Mouse (Mus musculus) lung, adult 2 months (tissue): Measurements from ENCODE around the gene Toe1. TPM values are rescaled to one million over a fixed set of nuclear protein-coding genes. Genes with fewer than 3 reads are reported as not detected.
"Not testable (repeated sequence)": the region's sequence is repeated elsewhere in the genome, so short reads cannot be mapped to it uniquely, and the experiment has no call there.

Experiments
- DNase-seq: peaks from one replicate; pipeline ENCODE4 v3.0.0; 2022
- H3K4me1 ChIP-seq: fragments of 200-500 bp; 2 replicates; pipeline ENCODE4 v1.6.1; 2011; ENCODE audit warnings: low read length; ENCODE audit not compliant: control insufficient read depth, insufficient read depth
- H3K4me3 ChIP-seq: fragments of 200-500 bp; replicated peaks from 2 replicates; pipeline ENCODE3; 2011; ENCODE audit warnings: low read depth, mild to moderate bottlenecking, control low read depth, low read length; ENCODE audit errors: extremely low read depth
- CTCF ChIP-seq: fragments of 200-500 bp; IDR thresholded peaks from 2 replicates; pipeline ENCODE4 v1.5.1; 2011; ENCODE audit warnings: mild to moderate bottlenecking, low read length, control low read depth; ENCODE audit not compliant: insufficient read depth
- POLR2A ChIP-seq: fragments of 200-500 bp; IDR thresholded peaks from 2 replicates; pipeline ENCODE4 v1.6.1; 2011; ENCODE audit warnings: low read depth, mild to moderate bottlenecking, control low read depth, low read length, borderline replicate concordance; ENCODE audit errors: extremely low read depth
- WGBS: fragments of 180-500 bp; shearing (Covaris S2); methylation state at CpG from one replicate; pipeline ENCODE4 v1.1.7; 2018; 5-methylcytosine and 5-hydroxymethylcytosine counted together
- polyA plus RNA-seq: library from polyadenylated mRNA; depleted of rRNA; stranded (reverse); fragments of >200 nt; gene quantifications from 2 replicates; pipeline ENCODE4 v1.2.3, GENCODE M21; 2012; rRNA removed

Gene Toe1
- polyA plus RNA-seq, result 17.4 and 22.1 TPM in 2 replicates

DNA sequence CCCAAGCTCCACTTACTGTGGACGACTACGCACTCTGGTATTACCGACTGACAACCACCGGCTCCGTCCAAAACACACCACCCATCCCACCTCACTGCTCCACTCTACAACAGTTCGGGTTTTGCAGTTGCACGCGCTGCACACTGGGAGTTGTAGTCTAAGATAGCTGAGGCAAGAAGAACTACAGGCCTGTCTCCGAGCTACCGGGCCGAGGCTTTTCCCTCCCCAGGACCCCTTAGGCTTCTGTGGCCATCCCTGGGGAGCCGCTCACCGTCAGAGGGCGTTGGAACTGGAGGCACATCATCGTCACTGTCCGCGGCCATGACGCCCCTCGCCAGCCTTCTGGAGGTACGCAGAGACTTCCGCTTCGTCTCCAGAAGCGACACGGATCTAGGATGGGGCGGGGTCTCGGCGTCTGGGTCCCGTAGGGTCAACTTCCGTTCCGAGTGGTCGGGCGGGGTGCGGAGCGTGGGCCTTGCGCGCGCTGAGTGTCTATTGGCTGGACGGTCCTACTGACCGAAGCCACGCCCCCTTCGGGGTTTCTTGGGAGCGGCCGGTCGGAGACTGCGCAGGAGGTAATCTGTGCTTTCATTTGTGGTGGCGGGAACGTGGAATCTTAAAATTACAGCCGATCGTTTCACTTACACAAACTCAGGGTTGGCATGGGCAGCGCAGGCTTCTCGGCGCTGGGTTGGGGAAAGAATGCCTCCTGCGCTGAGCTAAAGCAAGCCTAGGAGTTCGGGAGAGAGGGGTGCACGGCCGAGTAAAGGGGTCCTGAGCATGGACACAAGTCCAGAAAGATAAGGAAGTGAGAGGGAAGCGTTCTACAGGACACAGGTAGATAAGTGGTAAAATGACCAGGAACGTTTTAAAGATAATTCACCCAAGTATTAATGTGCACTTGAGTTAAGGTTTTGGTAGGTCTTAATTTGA lies at the start of gene Toe1, which contains the start of gene Mutyh:
Gene Toe1, minus strand, starts transcription at position 444 of the 933 bp plus-strand sequence.
Gene Mutyh, plus strand, starts transcription at position 527 of the 933 bp plus-strand sequence.
- Histone ChIP-seq H3K4me3 (peak within 1 kb of the TSS; percentile 98), H3K4me1 (no peaks in the 10 kb centered on the region)
- DNase-seq, result peak; percentile 87
- TF ChIP-seq CTCF (no peak), POLR2A (peak; percentile 90)
- WGBS, result under 1% methylated on average over 58 of the region's 58 CpGs

DNA sequence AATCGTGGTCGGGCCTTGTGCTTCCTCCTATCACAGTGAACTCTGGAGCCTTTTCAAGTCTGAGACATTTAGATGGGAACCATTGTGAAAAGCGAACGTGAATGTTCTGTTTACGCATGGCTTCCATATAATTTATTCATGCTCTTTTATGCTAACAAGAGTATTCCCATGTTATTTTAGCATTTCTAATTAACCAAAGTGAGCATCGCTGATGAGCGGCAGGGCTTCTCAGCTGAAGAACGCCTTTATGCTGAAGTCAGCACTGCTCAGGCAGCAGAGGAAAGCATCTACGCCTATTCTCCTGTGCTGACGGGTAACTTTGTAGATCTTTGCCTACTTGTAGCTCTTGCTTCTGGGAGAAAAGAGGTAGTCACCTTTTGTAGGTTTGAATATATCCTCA lies 49.8 kb upstream of the Toe1 start:
- TF ChIP-seq POLR2A (no peak), CTCF (no peak)
- Histone ChIP-seq H3K4me1 (no peaks in the 10 kb centered on the region), H3K4me3 (no peak overlapping the region)
- WGBS, result 87% methylated on average over 10 of the region's 10 CpGs
- no peak for DNase-seq

DNA sequence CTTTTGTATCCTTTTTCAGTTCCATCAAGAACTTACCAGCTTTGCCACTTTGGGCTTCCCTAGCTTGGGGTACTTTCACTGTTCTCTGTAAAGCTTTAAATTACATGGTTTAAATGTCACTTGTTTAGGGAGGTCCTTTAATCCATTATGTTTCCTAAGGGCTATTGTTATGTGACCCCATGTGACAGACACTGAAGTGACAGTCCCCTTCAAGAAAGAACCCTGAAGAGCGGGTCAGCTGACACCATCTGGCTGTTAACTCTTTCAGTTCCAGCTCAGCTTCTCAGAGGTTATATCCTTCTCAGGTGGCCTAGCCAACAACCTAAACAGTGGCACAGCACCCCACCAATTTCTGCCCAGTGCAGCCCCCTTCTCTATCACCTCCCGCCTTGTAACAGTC lies 46.8 kb upstream of the Toe1 start:
- DNase-seq, result no peak
- H3K4me1 ChIP-seq, result no peaks in the 10 kb centered on the region
- 23% methylated on average over 2 of the region's 2 CpGs for WGBS
- TF ChIP-seq POLR2A (no peak), CTCF (no peak)
- H3K4me3 ChIP-seq, result no peak overlapping the region

DNA sequence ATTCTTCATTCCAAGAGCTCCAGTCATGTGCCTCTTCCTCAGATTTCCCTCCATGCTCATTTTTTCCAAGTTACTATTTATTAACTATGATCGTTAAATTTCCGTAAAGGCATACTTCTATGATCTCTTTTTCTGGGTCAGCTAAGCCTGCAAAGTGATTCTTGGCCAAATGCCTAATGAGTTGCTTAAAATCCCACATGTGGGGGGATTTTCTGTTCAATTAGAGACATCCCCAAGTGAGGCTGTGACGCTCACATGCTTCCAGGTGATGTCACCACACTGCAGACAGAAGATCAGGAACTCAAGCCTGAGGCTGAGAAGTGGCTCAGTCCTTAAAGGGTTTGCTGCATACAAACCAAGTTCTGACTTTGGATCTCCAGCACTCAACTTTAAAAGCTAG lies 42.5 kb upstream of the Toe1 start:
- WGBS, result 77% methylated on average over 3 of the region's 3 CpGs

DNA sequence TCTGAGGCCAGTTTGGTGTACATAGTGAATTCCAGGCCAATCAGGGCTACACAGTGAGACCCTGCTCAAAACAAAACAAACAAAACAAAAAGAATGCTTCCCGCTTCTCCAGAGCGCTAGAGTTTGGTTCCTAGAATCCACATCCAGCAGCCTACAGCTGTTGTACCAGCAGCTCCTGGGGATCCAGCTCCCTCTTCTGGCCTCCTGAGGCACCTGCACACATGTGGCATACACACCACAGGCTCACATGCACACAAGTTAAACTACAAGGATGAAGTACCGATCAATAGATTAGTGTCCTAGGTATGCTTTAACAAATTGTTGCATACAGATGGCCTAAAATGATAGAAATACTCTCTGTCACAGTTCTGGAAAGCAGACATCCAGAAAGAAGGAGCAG lies 36.9 kb upstream of the Toe1 start:
- H3K4me1 ChIP-seq, result no peaks in the 10 kb centered on the region
- no peak for DNase-seq
- no peak overlapping the region for H3K4me3 ChIP-seq
- TF ChIP-seq CTCF, result no peak
- TF ChIP-seq POLR2A, result no peak
- WGBS, result 94% methylated on average over 3 of the region's 3 CpGs

More for the DNA sequence above, 42.5 kb upstream of the Toe1 start:
- no peak for DNase-seq
- no peaks in the 10 kb centered on the region for H3K4me1 ChIP-seq
- TF ChIP-seq POLR2A (no peak), CTCF (no peak)
- no peak overlapping the region for H3K4me3 ChIP-seq

DNA sequence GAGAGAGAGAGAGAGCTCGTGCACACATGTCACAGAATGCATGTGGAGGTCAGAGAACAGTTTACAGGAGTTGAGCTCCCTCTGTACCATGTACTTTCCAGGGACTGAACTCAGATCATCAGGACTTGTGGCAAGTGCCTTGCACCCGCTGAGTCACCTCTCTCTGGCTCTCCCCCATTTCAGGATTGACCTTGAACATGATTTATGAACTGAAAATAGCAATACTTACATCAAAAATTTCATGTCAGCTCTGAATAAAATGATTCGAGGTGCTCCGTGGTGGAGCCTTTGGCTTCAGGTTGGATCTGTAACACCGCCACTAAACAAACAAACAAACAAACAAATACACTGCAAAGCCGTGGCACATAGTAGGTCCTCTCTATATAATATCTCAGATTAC lies 33.4 kb upstream of the Toe1 start:
- WGBS, result 81% methylated on average over 6 of the region's 6 CpGs
- no peak for TF ChIP-seq CTCF
- no peak for TF ChIP-seq POLR2A
- DNase-seq, result no peak

DNA sequence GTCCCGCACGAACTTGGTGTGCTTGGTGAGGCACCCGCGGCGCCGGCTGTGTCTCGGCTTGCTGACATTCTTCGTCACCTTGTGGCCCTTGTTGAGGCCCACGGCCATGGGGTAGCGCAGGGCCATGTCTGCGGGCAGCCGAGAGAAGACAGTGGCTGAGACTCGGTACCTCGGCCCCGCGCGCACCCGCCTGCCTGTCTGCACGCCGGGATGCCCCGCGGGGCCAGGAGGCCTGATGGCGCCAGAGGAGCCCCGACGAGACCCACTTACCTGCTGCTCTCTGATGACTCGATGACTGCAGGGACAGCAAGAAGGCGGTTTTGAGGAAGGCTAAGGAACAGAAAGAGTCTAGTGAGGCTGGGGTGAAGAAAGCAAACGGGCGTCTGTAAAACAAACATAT lies 32.7 kb upstream of the Toe1 start:
- not testable (repeated sequence) for DNase-seq, H3K4me3 ChIP-seq, H3K4me1 ChIP-seq
- 26% methylated on average over 24 of the region's 29 CpGs for WGBS

More for the DNA sequence above, 33.4 kb upstream of the Toe1 start:
- Histone ChIP-seq H3K4me1 (no peaks in the 10 kb centered on the region), H3K4me3 (no peak overlapping the region)

DNA sequence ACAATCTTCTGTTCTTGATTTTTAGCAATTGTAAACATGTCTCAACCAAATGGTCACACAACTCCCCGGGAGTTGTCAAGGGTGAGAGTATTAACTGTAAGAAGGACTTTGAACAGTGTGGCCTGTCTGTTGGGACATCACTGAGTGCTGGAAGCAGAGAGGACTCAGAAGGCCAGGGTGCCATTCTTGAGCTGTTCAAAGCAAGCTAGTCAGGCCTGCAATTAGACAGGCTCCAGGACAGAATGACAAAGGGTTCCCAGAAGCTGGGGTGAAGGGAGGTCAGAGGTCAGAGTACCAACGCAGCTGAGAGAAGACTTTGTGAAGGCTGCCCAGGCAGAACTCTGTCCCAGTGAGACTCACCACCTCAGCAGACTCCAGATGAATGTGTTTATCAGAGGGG lies 31.6 kb upstream of the Toe1 start:
- no peak for DNase-seq
- no peak overlapping the region for H3K4me3 ChIP-seq
- WGBS, result 55% methylated on average over 2 of the region's 2 CpGs
- H3K4me1 ChIP-seq, result no peaks in the 10 kb centered on the region
- no peak for TF ChIP-seq POLR2A

DNA sequence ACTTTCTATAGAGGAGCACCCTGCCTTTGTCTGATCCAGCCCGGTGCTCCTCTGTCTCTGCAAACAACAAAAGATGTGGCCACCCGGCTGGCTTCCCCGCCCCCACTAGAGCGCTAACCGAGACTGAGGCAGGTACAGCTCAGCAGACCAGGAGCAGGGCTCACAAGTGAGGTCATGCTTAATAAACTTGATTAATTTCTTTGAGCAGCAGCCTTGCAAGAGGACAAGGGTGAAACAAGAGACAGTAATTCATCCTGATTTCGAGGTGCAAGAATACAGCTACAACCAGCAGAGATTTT lies 22.6 kb upstream of the Toe1 start:
- no peak for TF ChIP-seq CTCF
- no peak for TF ChIP-seq POLR2A
- Histone ChIP-seq H3K4me3 (no peak overlapping the region), H3K4me1 (no peaks in the 10 kb centered on the region)
- WGBS, result 42% methylated on average over 6 of the region's 6 CpGs
- DNase-seq, result no peak

DNA sequence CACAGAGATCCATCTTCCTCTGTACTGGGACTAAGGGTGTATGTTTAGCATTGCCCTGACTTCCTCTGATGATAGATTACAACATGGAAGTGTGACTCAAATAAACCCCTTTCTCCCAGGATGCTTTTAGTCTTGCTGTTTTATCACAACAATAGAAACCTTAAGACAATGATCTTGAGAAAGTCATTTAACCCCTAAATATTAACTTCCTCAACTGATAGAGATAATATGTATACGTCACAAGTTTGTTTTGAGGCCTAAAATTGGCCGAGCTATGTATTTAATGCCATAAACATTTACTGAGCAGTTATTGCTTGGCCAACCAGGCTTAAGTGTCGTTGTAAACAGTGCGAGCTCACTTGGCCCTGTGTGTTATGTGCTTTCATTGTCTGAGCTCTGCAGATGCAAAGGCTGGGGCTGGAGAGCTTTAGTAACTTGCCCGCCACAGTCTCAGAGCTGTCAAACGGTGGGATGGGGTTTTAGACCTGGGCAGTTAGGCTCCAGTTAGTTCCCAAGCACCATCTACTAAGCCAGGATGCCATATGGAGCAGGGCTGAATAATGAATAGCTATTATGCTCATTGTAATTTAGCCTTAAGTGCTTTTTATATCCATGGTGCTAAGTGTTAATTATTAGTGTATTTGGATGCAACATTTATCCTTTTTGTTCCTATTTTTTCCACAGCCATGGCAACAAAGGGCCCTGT lies 22.1 kb upstream of the Toe1 start:
- no peak for DNase-seq

More for the DNA sequence above, 22.1 kb upstream of the Toe1 start:
- Histone ChIP-seq H3K4me1 (no peaks in the 10 kb centered on the region), H3K4me3 (no peak overlapping the region)
- 36% methylated on average over 6 of the region's 6 CpGs for WGBS
- no peak for TF ChIP-seq POLR2A
